Mouse (Mus musculus): ENCODE results near the gene Gnb1. TPM values are rescaled to one million over a fixed set of nuclear protein-coding genes. Genes with fewer than 3 reads are reported as not detected.

Gnb1 gene
- 100 to 1,000 TPM; 154 to 245 TPM for polyA plus RNA-seq (2012; fragmentation: generic; extraction: Trizol)

DNA sequence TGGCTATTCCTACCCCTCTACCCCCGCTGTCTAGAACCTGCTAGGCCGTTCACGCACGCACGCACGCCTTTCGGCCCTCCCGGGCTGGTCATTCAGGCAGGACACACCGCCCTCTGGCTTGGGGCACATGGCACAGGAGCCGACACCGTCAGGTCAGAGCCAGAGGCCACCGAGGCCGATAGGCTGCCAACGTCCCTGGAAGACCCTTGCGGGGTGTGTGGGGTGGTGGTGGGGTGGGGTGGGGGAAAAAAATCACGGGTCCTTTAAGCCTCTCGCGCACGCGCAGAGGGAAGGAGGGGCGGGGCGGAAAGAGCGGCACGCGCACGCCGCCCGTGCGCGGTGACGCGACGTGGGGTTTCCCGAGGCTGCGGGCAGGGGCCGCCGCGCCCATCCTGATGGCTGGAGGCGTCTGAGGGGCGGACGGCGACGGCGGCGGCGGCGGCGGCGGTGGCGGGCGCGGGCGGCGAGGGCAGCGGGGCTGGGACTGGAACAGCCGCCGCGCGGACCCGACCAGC lies at the start of gene Gnb1:
Gene Gnb1 (plus strand): TSS at position 372 of the 515 bp plus-strand sequence.

DNA sequence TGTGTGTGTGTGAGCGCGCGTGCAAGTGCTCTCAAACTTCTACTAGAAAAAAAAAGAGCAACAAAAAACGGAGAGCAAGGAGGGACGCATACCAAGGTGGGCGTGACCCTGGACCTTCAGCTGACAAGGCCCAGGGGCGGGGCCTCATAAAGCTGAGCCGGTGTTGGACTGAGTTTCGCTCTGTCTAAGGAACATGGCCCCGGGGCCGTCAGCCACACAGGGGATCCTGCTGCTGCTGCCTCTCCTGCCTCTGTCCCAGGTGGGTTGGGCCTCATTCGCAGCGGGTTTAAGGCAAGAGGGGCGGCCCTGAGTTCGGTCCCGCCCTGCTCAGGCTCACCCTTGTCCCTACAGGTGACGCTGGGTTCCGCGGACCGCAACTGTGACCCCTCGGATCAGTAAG lies 22.2 kb upstream of the Gnb1 start, which contains the start of gene Tmem52:
Gene Tmem52 (plus strand): TSS at position 163 of the 400 bp plus-strand sequence.

DNA sequence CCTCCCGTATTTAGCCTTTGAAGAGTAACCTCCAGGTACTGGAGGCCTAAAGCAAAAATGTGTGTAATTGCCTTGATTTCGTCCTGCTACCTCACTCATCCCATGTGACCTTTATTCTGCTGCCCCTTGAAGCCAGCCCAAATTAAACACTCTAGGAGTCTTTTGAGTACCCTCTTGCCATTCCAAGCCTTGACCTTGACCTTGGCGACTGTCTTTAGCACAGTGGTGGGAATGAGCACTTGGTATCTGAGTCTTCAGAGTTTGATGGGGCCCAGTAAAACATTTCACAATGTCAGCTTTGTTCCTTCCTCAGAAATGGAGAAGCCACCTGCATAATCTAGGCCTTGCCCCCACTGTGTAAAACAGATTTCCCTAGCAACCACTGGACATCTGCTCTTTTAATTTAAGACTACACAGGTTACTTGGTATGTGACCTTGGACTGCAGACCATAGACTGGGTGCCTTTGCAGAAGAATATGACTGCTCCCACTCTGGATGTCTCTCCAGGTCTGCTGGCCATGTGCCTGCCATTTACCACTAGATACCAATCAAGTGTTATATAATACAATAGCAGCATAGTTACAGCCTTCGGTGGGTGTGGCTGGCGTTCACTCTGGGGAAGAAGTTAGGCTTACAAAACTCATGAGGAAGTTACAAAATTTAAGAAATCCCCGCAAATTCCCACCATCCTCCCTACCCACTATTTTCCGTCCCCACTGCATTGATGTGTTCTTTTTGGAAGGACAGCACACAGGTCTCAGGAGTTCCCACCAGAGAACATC lies 70.7 kb downstream of the Gnb1 start, which contains the start of gene Nadk:
Gene Nadk (plus strand): TSS at position 718 of the 782 bp plus-strand sequence.

DNA sequence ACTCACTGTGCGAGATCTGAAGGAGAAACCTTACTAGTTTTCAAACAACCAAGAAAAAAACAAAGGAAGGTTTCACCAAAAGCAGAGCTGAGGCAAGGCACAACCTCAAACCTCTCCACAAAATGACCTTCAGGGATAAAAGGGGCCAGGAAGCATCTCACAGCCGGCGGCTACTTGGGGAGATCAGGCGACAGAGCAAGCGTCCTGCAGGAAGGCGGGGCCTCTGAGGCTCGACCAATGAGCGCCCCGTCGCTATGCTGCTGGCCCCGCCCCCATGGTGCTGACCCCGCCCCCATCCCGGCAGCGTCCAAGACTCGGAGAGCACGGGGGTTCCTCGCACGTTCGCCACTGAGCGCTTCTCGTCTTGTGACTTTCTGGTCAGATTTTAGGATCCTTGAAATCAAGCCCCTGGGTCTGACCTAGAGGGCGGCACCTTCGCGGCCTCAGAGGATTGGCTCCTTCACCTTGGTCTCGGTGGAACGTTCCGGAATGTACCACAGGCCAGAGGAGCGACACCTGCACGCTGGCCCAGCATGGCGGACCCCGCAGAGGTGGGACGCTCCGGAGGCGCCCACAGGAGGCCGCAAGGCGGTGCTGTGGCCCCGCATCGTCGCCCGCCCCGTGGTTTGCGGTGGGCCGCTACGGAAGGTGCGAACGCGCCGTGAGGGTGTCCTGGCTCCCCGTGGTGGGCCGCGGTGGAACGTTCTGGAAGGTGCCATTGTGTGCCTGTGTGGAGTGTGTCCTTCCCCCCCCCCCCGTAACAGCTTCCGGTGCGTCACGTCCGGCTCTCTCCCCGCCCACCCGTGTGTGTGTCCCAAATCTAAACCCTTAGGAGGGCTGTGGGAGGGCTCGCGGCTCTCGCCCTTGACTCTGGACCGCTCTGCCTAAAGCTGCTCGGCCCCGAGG lies 110.2 kb downstream of the Gnb1 start, which contains the start of gene Slc35e2:
Gene Slc35e2 (plus strand): TSS at position 326 of the 906 bp plus-strand sequence.

Other genes starting within 250 kb of the Gnb1 start
- gene Faap20, start 241.6 kb upstream of the Gnb1 start, polyA plus RNA-seq (2012; fragmentation: generic; extraction: Trizol), result 10 to 100 TPM; 34.6 to 41.6 TPM
- gene Prkcz, start 130.0 kb upstream of the Gnb1 start, polyA plus RNA-seq (2012; fragmentation: generic; extraction: Trizol), result under 1 TPM in 1 of 2 experiments, not detected in 1; 0.05 TPM
- gene Gabrd, start 93.2 kb upstream of the Gnb1 start, polyA plus RNA-seq (2012; fragmentation: generic; extraction: Trizol), result not detected
- gene Cfap74, start 82.2 kb upstream of the Gnb1 start, polyA plus RNA-seq (2012; fragmentation: generic; extraction: Trizol), result 1 to 10 TPM in 1 of 2 experiments, under 1 TPM in 1; 0.70 to 1.7 TPM
- gene Tmem52, start 22.2 kb upstream of the Gnb1 start, polyA plus RNA-seq (2012; fragmentation: generic; extraction: Trizol), result under 1 TPM in 1 of 2 experiments, not detected in 1; 0.09 TPM
- 10 to 100 TPM; 53.5 to 67.2 TPM for gene Nadk, start 71.0 kb downstream of the Gnb1 start, polyA plus RNA-seq (2012; fragmentation: generic; extraction: Trizol)
- gene Slc35e2, start 110.1 kb downstream of the Gnb1 start, polyA plus RNA-seq (2012; fragmentation: generic; extraction: Trizol), result 1 to 10 TPM; 1.0 to 3.9 TPM
- gene Cdk11b, start 133.5 kb downstream of the Gnb1 start, polyA plus RNA-seq (2012; fragmentation: generic; extraction: Trizol), result 10 to 100 TPM; 15.6 to 33.6 TPM
- gene Gm10563, start 154.0 kb downstream of the Gnb1 start, polyA plus RNA-seq (2012; fragmentation: generic; extraction: Trizol), result not detected
- 1 to 10 TPM in 1 of 2 experiments, under 1 TPM in 1; 0.05 to 1.8 TPM for gene Mmp23, start 162.0 kb downstream of the Gnb1 start, polyA plus RNA-seq (2012; fragmentation: generic; extraction: Trizol)
- gene Mib2, start 177.8 kb downstream of the Gnb1 start, polyA plus RNA-seq (2012; fragmentation: generic; extraction: Trizol), result 10 to 100 TPM in 1 of 2 experiments, 1 to 10 TPM in 1; 8.5 to 42.3 TPM
- gene Fndc10, start 203.0 kb downstream of the Gnb1 start, polyA plus RNA-seq (2012; fragmentation: generic; extraction: Trizol), result 10 to 100 TPM; 12.0 to 17.9 TPM
- gene Ssu72, start 213.4 kb downstream of the Gnb1 start, polyA plus RNA-seq (2012; fragmentation: generic; extraction: Trizol), result 10 to 100 TPM; 45.5 to 49.1 TPM
- 1 to 10 TPM in 1 of 2 experiments, under 1 TPM in 1; 0.80 to 4.2 TPM for gene Tmem240, start 243.4 kb downstream of the Gnb1 start, polyA plus RNA-seq (2012; fragmentation: generic; extraction: Trizol)